Mouse (Mus musculus) G1E (cell line): ENCODE measurements around the gene Olfr1252.

Experiments
- CTCF ChIP-seq: IDR thresholded peaks from 2 replicates; pipeline ENCODE4 v1.5.1; 2012; ENCODE audit warnings: low read depth, low read length, inconsistent platforms, mixed read lengths
- GATA2 ChIP-seq: IDR thresholded peaks from 2 replicates; pipeline ENCODE4 v1.6.1; 2012; ENCODE audit warnings: low read depth, low read length, inconsistent platforms, borderline replicate concordance
- POLR2AphosphoS5 ChIP-seq: IDR thresholded peaks from 2 replicates; pipeline ENCODE4 v1.6.1; 2012; ENCODE audit warnings: low read depth, low read length, inconsistent platforms; ENCODE audit not compliant: insufficient replicate concordance

- TF ChIP-seq GATA2 (no peak), CTCF (no peak), POLR2AphosphoS5 (no peak)
Measured at GRCm38 (mm10) chr2:89724912-89725311, at the start of gene Olfr1252.
